Mouse (Mus musculus) liver, embryonic 14.5 days (tissue): ENCODE data around the gene Ndufaf1.

Source experiments
- CTCF ChIP-seq: IDR thresholded peaks from 2 replicates; pipeline ENCODE4 v1.5.1; 2016; ENCODE audit warnings: antibody characterized with exemption, low read depth, control low read depth
- EP300 ChIP-seq: IDR thresholded peaks from 2 replicates; pipeline ENCODE4 v1.6.1; 2016; ENCODE audit warnings: antibody characterized with exemption, low read depth

DNA sequence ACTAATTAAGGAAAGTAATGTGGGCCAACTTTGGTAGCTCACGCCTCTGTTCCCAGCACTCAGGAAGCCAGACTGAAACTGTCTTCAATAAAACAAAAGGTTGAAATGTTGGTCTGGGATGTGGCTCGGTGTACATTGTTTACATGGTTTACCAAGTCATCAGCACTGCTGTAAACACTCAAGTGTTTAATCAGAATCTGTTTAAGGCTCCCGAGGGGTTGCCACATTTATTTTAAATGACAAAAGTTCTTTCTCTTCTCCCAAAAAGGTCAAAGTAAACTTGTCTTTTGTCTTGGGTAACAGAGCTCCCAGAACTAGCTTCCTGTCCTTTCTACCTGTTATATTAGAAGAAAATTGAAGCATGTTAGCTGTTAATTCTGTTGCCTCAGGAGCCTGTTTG, 45.0 kb upstream of the Ndufaf1 start:
- TF ChIP-seq CTCF (no peak), EP300 (no peak)
